Mouse (Mus musculus): Measurements from ENCODE around the gene Arpc1b. TPM values are rescaled to one million over a fixed set of nuclear protein-coding genes. Genes with fewer than 3 reads are reported as not detected.
A peak's percentile ranks its signal among the peaks of the same experiment; 100 is the strongest.

The Arpc1b gene
- polyA plus RNA-seq, 1 experiment from 2014 or later: 51.2 TPM

DNA sequence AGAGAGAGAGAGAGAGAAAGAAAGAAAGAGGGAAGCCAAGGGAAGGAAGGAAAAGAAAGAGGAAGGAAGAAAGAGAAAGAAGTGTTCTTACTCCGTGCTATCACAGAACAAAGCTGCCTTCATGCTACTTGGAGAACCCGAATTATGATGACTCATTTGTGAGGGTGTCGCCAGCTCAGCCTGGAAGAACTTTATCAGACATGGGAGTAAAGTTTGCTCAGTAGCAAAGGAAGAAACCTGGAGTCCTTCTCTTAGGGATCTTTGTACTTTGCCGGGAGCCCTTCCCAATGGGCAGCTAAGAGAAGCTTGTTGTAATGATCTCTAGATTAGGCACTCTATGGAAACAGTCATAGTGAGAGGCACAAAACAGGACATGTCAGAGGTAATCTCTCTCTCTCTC, 11.3 kb upstream of the Arpc1b start:
- WGBS: 95% methylated on average over 4 of the region's 4 CpGs
- no peak for DNase-seq (ENCODE audit: low spot score)
- Histone ChIP-seq H3K4me2 (ENCODE audit: low read depth, low read length, severe bottlenecking) (no peak overlapping the region), H3K9me3 (ENCODE audit: control insufficient read depth, low read length) (no peaks in the 10 kb centered on the region), H3K9ac (ENCODE audit: low read length) (no peak overlapping the region), H3K4me3 (ENCODE audit: low read depth, low read length) (no peak overlapping the region), H3K36me3 (ENCODE audit: control insufficient read depth, insufficient read depth, low read length) (peaks cover 21% of the 10 kb centered on the region), H3K27me3 (ENCODE audit: control insufficient read depth, insufficient read depth, low read length) (no peaks in the 10 kb centered on the region), H3K4me1 (replicated peaks; ENCODE audit: control insufficient read depth, insufficient read depth, low read length) (no peaks in the 10 kb centered on the region), H3K27ac (ENCODE audit: low read depth, low read length) (no peak overlapping the region)
- no peak for ATAC-seq (replicated peaks; ENCODE audit: low FRiP score)

DNA sequence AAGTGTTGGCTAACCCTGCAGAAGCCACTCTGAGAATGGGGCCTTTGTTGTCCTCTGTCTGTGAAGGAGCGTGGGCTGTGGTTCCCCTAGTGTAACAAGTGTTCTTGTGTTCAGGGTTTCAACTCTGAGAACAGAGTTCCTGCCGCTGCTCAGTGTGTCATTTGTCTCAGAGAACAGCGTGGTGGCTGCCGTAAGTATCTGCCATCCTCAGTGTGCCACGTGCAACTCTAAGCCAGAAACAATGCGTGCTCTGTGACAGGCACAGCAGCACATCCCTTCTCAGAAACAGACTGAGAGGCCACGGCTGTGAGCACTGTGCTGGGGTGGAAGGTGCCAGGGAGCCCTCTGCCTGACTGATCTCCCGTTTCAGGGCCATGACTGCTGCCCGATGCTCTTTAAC, 9.7 kb upstream of the Arpc1b start:
- H3K9ac ChIP-seq (ENCODE audit: low read length): no peak overlapping the region
- 88% methylated on average over 9 of the region's 9 CpGs for WGBS
- no peak for ATAC-seq (replicated peaks; ENCODE audit: low FRiP score)
- H3K4me3 ChIP-seq (ENCODE audit: low read depth, low read length): no peak overlapping the region
- no peak overlapping the region for H3K4me2 ChIP-seq (ENCODE audit: low read depth, low read length, severe bottlenecking)
- no peaks in the 10 kb centered on the region for H3K4me1 ChIP-seq (replicated peaks; ENCODE audit: control insufficient read depth, insufficient read depth, low read length)
- no peaks in the 10 kb centered on the region for H3K9me3 ChIP-seq (ENCODE audit: control insufficient read depth, low read length)
- DNase-seq (ENCODE audit: low spot score): no peak
- peaks cover 24% of the 10 kb centered on the region for H3K36me3 ChIP-seq (ENCODE audit: control insufficient read depth, insufficient read depth, low read length)
- H3K27me3 ChIP-seq (ENCODE audit: control insufficient read depth, insufficient read depth, low read length): no peaks in the 10 kb centered on the region
- H3K27ac ChIP-seq (ENCODE audit: low read depth, low read length): no peak overlapping the region

- WGBS: 96% methylated on average over 9 of the region's 9 CpGs
- H3K9ac ChIP-seq (ENCODE audit: low read length): no peak overlapping the region
- H3K27ac ChIP-seq (ENCODE audit: low read depth, low read length): no peak overlapping the region
- H3K4me3 ChIP-seq (ENCODE audit: low read depth, low read length): no peak overlapping the region
- DNase-seq (ENCODE audit: low spot score): no peak
- H3K4me1 ChIP-seq (replicated peaks; ENCODE audit: control insufficient read depth, insufficient read depth, low read length): no peaks in the 10 kb centered on the region
- no peak overlapping the region for H3K4me2 ChIP-seq (ENCODE audit: low read depth, low read length, severe bottlenecking)
- H3K36me3 ChIP-seq (ENCODE audit: control insufficient read depth, insufficient read depth, low read length): peaks cover 25% of the 10 kb centered on the region
- H3K27me3 ChIP-seq (ENCODE audit: control insufficient read depth, insufficient read depth, low read length): no peaks in the 10 kb centered on the region
- no peak for ATAC-seq (replicated peaks; ENCODE audit: low FRiP score)
- H3K9me3 ChIP-seq (ENCODE audit: control insufficient read depth, low read length): no peaks in the 10 kb centered on the region
These were observed 8.2 kb upstream of the Arpc1b start for GRCm38 (mm10) chr5:145105694-145106275.

DNA sequence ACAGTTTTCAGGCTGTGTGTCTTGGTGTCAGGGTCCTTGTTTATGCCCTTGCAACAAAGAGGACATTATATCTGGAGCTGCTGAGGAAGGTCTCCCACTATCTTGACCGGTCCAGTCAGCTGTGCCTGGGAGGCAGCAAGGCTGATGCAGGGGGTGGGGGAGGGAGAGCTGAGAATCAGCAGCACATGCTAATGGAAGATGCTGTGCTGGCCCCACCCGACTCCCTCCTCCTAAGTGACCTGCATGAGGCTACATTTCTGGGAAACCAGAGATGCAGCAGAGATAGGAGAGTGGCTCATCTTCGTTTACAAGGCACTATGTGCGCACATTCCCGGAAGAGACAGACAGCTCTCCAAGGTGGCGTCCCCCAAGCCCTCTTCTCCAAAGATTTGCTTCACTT, 3.6 kb upstream of the Arpc1b start:
- Histone ChIP-seq H3K4me2 (ENCODE audit: low read depth, low read length, severe bottlenecking) (no peak overlapping the region), H3K4me3 (ENCODE audit: low read depth, low read length) (no peak overlapping the region), H3K27me3 (ENCODE audit: control insufficient read depth, insufficient read depth, low read length) (peaks cover 9% of the 10 kb centered on the region; the same call in 1 of the 2 replicates), H3K27ac (ENCODE audit: low read depth, low read length) (no peak overlapping the region), H3K9me3 (ENCODE audit: control insufficient read depth, low read length) (no peaks in the 10 kb centered on the region), H3K36me3 (ENCODE audit: control insufficient read depth, insufficient read depth, low read length) (peaks cover 11% of the 10 kb centered on the region), H3K9ac (ENCODE audit: low read length) (no peak overlapping the region), H3K4me1 (replicated peaks; ENCODE audit: control insufficient read depth, insufficient read depth, low read length) (0 out of 2 replicates have a peak, but pooled peaks cover 4% of the 10 kb centered on the region)
- ATAC-seq (replicated peaks; ENCODE audit: low FRiP score) (no peak), DNase-seq (ENCODE audit: low spot score) (no peak)
- WGBS: 90% methylated on average over 6 of the region's 6 CpGs

DNA sequence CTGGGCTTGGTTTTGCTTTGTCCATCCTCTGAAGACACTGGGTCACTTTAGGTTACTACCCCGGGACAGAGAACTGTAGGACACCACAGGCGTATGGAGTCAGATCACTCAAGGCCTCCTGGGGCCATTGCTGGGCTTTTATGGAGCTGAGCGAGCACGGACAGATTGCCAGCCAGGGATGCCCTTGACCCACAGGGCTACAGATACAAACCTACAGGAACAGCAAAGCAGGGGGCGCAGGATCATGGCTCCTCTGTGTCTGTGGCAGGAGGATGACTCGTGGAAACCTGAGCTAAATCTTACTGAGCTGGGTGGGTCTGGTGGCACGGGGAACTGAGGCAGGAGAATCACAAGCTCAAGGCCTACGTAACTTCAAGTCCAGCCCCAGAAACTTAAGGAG, 1.4 kb upstream of the Arpc1b start:
- no peak for ATAC-seq (replicated peaks; ENCODE audit: low FRiP score)
- Histone ChIP-seq H3K9ac (ENCODE audit: low read length) (no peak overlapping the region), H3K9me3 (ENCODE audit: control insufficient read depth, low read length) (no peaks in the 10 kb centered on the region), H3K27ac (ENCODE audit: low read depth, low read length) (no peak overlapping the region), H3K4me1 (replicated peaks; ENCODE audit: control insufficient read depth, insufficient read depth, low read length) (0 out of 2 replicates have a peak, but pooled peaks cover 4% of the 10 kb centered on the region), H3K27me3 (ENCODE audit: control insufficient read depth, insufficient read depth, low read length) (peaks cover 9% of the 10 kb centered on the region; the same call in 1 of the 2 replicates), H3K36me3 (ENCODE audit: control insufficient read depth, insufficient read depth, low read length) (peaks cover 7% of the 10 kb centered on the region; the same call in 1 of the 2 replicates), H3K4me2 (ENCODE audit: low read depth, low read length, severe bottlenecking) (no peak overlapping the region), H3K4me3 (ENCODE audit: low read depth, low read length) (no peak overlapping the region)
- no peak for DNase-seq (ENCODE audit: low spot score)
- WGBS: 84% methylated on average over 8 of the region's 8 CpGs

- Histone ChIP-seq H3K4me1 (replicated peaks; ENCODE audit: control insufficient read depth, insufficient read depth, low read length) (0 out of 2 replicates have a peak, but pooled peaks cover 4% of the 10 kb centered on the region), H3K9ac (ENCODE audit: low read length) (no peak overlapping the region), H3K27ac (ENCODE audit: low read depth, low read length) (no peak overlapping the region), H3K4me2 (ENCODE audit: low read depth, low read length, severe bottlenecking) (peak overlapping the region; percentile 68; the same call in 1 of the 2 replicates), H3K27me3 (ENCODE audit: control insufficient read depth, insufficient read depth, low read length) (peaks cover 9% of the 10 kb centered on the region; the same call in 1 of the 2 replicates), H3K36me3 (ENCODE audit: control insufficient read depth, insufficient read depth, low read length) (peaks cover 5% of the 10 kb centered on the region; the same call in 1 of the 2 replicates), H3K9me3 (ENCODE audit: control insufficient read depth, low read length) (no peaks in the 10 kb centered on the region), H3K4me3 (ENCODE audit: low read depth, low read length) (0 out of 2 replicates have a peak overlapping the region, but pooled peaks have one; percentile 47)
- 45% methylated on average over 2 of the region's 2 CpGs for WGBS
- ATAC-seq (replicated peaks; ENCODE audit: low FRiP score): no peak
- no peak for DNase-seq (ENCODE audit: low spot score)
These were observed 599 bp upstream of the Arpc1b start for GRCm38 (mm10) chr5:145113416-145113815.

DNA sequence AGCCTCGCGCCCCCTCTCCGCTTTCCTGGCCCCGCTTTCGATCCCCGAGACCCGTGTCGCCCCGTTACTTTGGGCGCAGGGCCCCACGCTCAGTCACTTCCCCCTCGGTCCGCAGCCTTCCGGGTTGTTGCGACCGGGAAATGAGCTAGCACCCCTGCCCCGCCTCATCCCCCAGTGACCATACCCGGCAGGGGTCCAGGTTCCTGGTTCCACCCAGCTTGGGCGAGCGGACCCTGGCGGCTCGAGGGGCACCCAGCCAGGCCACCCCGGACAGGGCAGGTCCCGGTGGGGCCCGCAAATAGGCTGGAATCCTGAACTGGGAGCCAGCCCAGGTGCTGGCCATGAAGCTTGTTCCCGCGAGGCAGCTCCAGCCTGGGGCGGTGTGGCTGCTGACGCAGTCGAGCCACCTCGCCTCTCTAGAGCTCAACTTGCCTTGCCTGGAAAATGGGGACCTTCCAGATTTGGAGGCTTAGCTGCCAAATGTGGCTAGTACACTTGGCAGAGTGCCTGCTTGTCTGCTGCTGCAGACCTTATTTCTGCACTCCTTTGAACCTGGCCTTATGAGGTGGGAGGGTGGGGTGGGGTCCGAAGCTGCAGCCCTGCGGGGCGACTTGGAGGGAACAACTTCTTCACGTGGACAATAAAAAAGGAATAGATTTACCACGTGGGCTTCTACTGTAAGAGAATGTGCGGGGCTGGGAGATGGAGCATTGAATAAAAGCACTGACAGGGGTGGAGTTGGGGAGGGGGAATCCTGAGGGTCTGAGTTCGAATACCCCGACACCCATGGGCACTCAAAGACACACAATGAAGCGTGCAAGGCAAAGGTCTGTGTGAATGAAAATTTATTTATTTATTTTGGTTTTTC, 825 bp downstream of the Arpc1b start:
- peak; percentile 63 for DNase-seq (ENCODE audit: low spot score)
- no peak for ATAC-seq (replicated peaks; ENCODE audit: low FRiP score)
- H3K4me3 ChIP-seq (ENCODE audit: low read depth, low read length): peak overlapping the region; percentile 47
- no peak overlapping the region for H3K27ac ChIP-seq (ENCODE audit: low read depth, low read length)
- peaks cover 9% of the 10 kb centered on the region; the same call in 1 of the 2 replicates for H3K27me3 ChIP-seq (ENCODE audit: control insufficient read depth, insufficient read depth, low read length)
- H3K36me3 ChIP-seq (ENCODE audit: control insufficient read depth, insufficient read depth, low read length): no peaks in the 10 kb centered on the region
- peak overlapping the region; percentile 68 for H3K4me2 ChIP-seq (ENCODE audit: low read depth, low read length, severe bottlenecking)
- H3K4me1 ChIP-seq (replicated peaks; ENCODE audit: control insufficient read depth, insufficient read depth, low read length): 0 out of 2 replicates have a peak, but pooled peaks cover 4% of the 10 kb centered on the region
- H3K9me3 ChIP-seq (ENCODE audit: control insufficient read depth, low read length): no peaks in the 10 kb centered on the region
- H3K9ac ChIP-seq (ENCODE audit: low read length): peak overlapping the region; percentile 53; the same call in 1 of the 2 replicates
- WGBS: 20% methylated on average over 38 of the region's 40 CpGs

DNA sequence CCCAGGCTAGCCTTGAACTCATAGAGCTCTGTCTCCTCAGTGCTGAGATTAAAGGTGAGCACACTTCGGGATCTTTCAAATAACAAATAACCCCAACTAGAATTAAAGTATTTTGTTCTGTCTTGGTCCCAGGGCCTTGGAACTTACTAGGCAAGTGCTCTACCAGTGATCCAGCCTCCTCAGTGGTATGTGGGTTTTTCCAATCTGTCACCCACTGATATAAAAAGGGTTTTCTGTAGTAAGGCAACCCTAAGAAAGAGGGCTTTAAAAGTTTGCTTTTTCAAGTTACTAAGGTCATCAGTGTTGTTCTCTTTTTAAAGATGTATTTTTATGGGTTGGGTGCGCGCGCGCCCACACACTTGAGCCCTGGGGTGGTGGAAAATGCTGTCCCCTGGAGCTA, 1.7 kb downstream of the Arpc1b start:
- ATAC-seq (replicated peaks; ENCODE audit: low FRiP score): no peak
- Histone ChIP-seq H3K27me3 (ENCODE audit: control insufficient read depth, insufficient read depth, low read length) (peaks cover 9% of the 10 kb centered on the region; the same call in 1 of the 2 replicates), H3K4me1 (replicated peaks; ENCODE audit: control insufficient read depth, insufficient read depth, low read length) (0 out of 2 replicates have a peak, but pooled peaks cover 4% of the 10 kb centered on the region), H3K36me3 (ENCODE audit: control insufficient read depth, insufficient read depth, low read length) (no peaks in the 10 kb centered on the region), H3K4me2 (ENCODE audit: low read depth, low read length, severe bottlenecking) (no peak overlapping the region), H3K4me3 (ENCODE audit: low read depth, low read length) (no peak overlapping the region), H3K27ac (ENCODE audit: low read depth, low read length) (no peak overlapping the region), H3K9me3 (ENCODE audit: control insufficient read depth, low read length) (no peaks in the 10 kb centered on the region), H3K9ac (ENCODE audit: low read length) (no peak overlapping the region)
- no peak for DNase-seq (ENCODE audit: low spot score)
- WGBS: 93% methylated on average over 5 of the region's 5 CpGs

All from forebrain, embryonic 11.5 days (tissue).